Mouse (Mus musculus) E14TG2a.4 (cell line): ENCODE data around the gene Pde2a.
"Not testable (repeated sequence)": the region's sequence is repeated elsewhere in the genome, so short reads cannot be mapped to it uniquely, and the experiment has no call there.

ENCODE experiments used
- CTCF ChIP-seq: conservative IDR thresholded peaks from 2 replicates; pipeline ENCODE4 v1.5.1; 2014; ENCODE audit warnings: low read length
- NANOG ChIP-seq: IDR thresholded peaks from 2 replicates; pipeline ENCODE4 v1.6.1; 2014; ENCODE audit warnings: borderline replicate concordance, low read length, mixed read lengths
- POU5F1 ChIP-seq: IDR thresholded peaks from 2 replicates; pipeline ENCODE4 v1.6.1; 2014; ENCODE audit warnings: low read length, borderline replicate concordance

DNA sequence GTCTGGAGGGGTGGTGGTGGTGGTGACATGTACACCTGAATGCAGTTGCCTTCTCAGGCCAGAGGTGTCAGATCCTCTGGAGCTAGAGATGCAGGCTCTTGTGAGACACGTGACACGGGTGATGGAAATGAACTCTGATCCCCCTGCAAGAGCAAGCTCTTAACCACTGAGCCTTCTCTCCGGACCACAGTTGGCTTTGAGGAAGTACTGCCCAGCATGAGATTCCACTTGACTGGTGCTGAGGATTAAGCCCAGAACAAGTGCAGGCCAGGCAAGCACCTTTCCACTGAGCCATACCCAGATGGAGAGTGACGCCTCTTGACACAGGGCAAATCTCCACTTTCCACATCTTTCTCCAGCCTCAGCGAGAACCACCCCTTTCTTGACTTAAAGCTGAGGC is 137.9 kb downstream of the Pde2a start:
- TF ChIP-seq CTCF, NANOG, POU5F1: not testable (repeated sequence)
